ENCODE assay signal across 14 mouse cellular contexts in genomic region chr1:89078730-89079129, GRCm38 (mm10). TPM values are rescaled to one million over a fixed set of nuclear protein-coding genes. Genes with fewer than 3 reads are reported as not detected.
DNase-seq lines count a peak whose midpoint lies in the region; ATAC-seq and TF ChIP-seq lines count a peak whose summit lies in the region.
"Had no signal": no experiment of that assay in that cellular context is flagged by ENCODE, and none has a peak within 500 bp of the region (broad histone marks: within the 10 kb centered on the region; RNA-seq: fewer than 3 reads in every experiment).

No protein-coding gene starts in this region.

- H3K36me3 ChIP-seq in heart, postnatal 0 days (replicated peaks; ENCODE audit: control insufficient read depth, insufficient read depth, low read length): no peaks in the 10 kb centered on the region
- H3K36me3 ChIP-seq: limb, embryonic 12.5 days; stomach, embryonic 15.5 days had no signal

- H3K27ac ChIP-seq in heart, postnatal 0 days (ENCODE audit: low read depth): peak overlapping the region; percentile 71
- H3K27ac ChIP-seq: embryonic facial prominence, embryonic 10.5 days; limb, embryonic 12.5 days; stomach, embryonic 15.5 days had no signal

- TF ChIP-seq EP300 in heart, postnatal 0 days (IDR thresholded peaks at IDR 0.05; ENCODE audit: low read depth): no peak

- no peak for ATAC-seq in heart, postnatal 0 days (ENCODE audit: insufficient read depth, low read depth)
- peak; percentile 62 for ATAC-seq in megakaryocyte, adult 5-6 weeks (ENCODE audit: poor library complexity, severe bottlenecking)

- H3K4me2 ChIP-seq in heart, postnatal 0 days (ENCODE audit: low read depth, low read length): no peak overlapping the region
- H3K4me2 ChIP-seq: limb, embryonic 12.5 days; stomach, embryonic 15.5 days had no signal

- H3K4me1 ChIP-seq in heart, postnatal 0 days (ENCODE audit: control insufficient read depth, insufficient read depth): peaks cover 42% of the 10 kb centered on the region

- no peaks in the 10 kb centered on the region for H3K9me3 ChIP-seq in heart, postnatal 0 days (replicated peaks; ENCODE audit: control insufficient read depth, low read length)
- H3K9me3 ChIP-seq: embryonic facial prominence, embryonic 10.5 days; limb, embryonic 12.5 days; stomach, embryonic 15.5 days had no signal

- no peak for DNase-seq in heart, postnatal 0 days (ENCODE audit: low spot score)
- DNase-seq in heart, adult 18-20 months: no peak
- DNase-seq in lung, postnatal 36 days: peak; percentile 55
- DNase-seq in lung, postnatal 14 days: no peak
- DNase-seq in NIH3T3 (ENCODE audit: low read depth): peak; percentile 73
- no peak for DNase-seq in gastrocnemius, postnatal 25 days
- DNase-seq in left cerebral cortex, adult 11 months (ENCODE audit: low spot score): no peak
- DNase-seq: cerebellum, adult 2 months; kidney, adult 11 months; kidney, postnatal 36 days had no signal

- no peak for TF ChIP-seq CTCF in heart, postnatal 0 days (IDR thresholded peaks at IDR 0.05; ENCODE audit: low read depth)

- WGBS in heart, postnatal 0 days: 50% methylated on average over 9 of the region's 9 CpGs

- no peak overlapping the region for H3K9ac ChIP-seq in heart, postnatal 0 days (replicated peaks; ENCODE audit: low read depth, low read length)
- H3K9ac ChIP-seq: limb, embryonic 12.5 days; stomach, embryonic 15.5 days had no signal

- H3K4me3 ChIP-seq in heart, postnatal 0 days (ENCODE audit: low read depth, low read length): no peak overlapping the region
- H3K4me3 ChIP-seq: embryonic facial prominence, embryonic 10.5 days; limb, embryonic 12.5 days; stomach, embryonic 15.5 days had no signal

- H3K27me3 ChIP-seq in heart, postnatal 0 days (ENCODE audit: control insufficient read depth, insufficient read depth, low read length): no peaks in the 10 kb centered on the region
- H3K27me3 ChIP-seq: limb, embryonic 12.5 days; stomach, embryonic 15.5 days had no signal

RNA-seq across cellular contexts. Expression of gene Sh3bp4, which starts 8.5 kb away (rescaled TPM):
- 50.6 and 74.8 TPM in 2 replicates for total RNA-seq in heart, postnatal 0 days (2014; rRNA removed; ENCODE audit: low replicate concordance)
- polyA plus RNA-seq in heart, postnatal 0 days (2015; fragmentation: Nextera tagmentation; extraction: Ambion mirVana): 11.0 and 15.1 TPM in 2 replicates
- 10 to 100 TPM; 11.2 TPM for total RNA-seq in heart, adult 18-20 months (2021)
- total RNA-seq in megakaryocyte, adult 5-6 weeks (2015): 1.9 and 3.6 TPM in 2 replicates
- 0.94 and 1.3 TPM in 2 replicates for total RNA-seq in megakaryocyte, adult 5-6 weeks (2017)
- 1 to 10 TPM; 3.2 to 3.4 TPM for total RNA-seq in gastrocnemius, postnatal 25 days (2021)

Comparison
In these comparisons a context has a peak if more than half of its experiments do, and no peak if none do; other contexts are left out.
1. DNase-seq: peak in lung, postnatal 36 days (single experiment) and NIH3T3 (single experiment); none in heart, postnatal 0 days (single experiment), heart, adult 18-20 months (0 of 2), lung, postnatal 14 days (single experiment), gastrocnemius, postnatal 25 days (single experiment) and left cerebral cortex, adult 11 months (single experiment).